Mouse (Mus musculus) lung, embryonic 15.5 days (tissue): Measurements from ENCODE around the gene Ppp2r3a. TPM values are rescaled to one million over a fixed set of nuclear protein-coding genes. Genes with fewer than 3 reads are reported as not detected.

ENCODE experiments used
- ATAC-seq: fragments of 200-750 bp; cut with Nextera tagmentation; 2 replicates; pipeline ENCODE4 v1.8.0; 2017; ENCODE audit warnings: moderate number of reproducible peaks, borderline replicate concordance; ENCODE audit not compliant: low FRiP score, low TSS enrichment; ENCODE audit errors: extremely low read depth
- H3K27ac ChIP-seq: fragments of 300-500 bp; sonication (generic); 2 replicates; pipeline ENCODE4 v1.5.1; 2015; ENCODE audit warnings: moderate library complexity, mild to moderate bottlenecking, inconsistent platforms
- H3K27me3 ChIP-seq: fragments of 300-500 bp; sonication (generic); 2 replicates; pipeline ENCODE4 v1.6.1; 2015; ENCODE audit warnings: inconsistent platforms
- H3K36me3 ChIP-seq: fragments of 300-500 bp; sonication (generic); 2 replicates; pipeline ENCODE4 v1.6.1; 2015; ENCODE audit warnings: inconsistent platforms
- H3K4me1 ChIP-seq: fragments of 300-500 bp; sonication (generic); 2 replicates; pipeline ENCODE4 v1.6.1; 2015; ENCODE audit warnings: inconsistent platforms
- H3K4me2 ChIP-seq: fragments of 300-500 bp; sonication (generic); 2 replicates; pipeline ENCODE4 v1.6.1; 2015; ENCODE audit warnings: inconsistent platforms, mild to moderate bottlenecking, moderate library complexity
- H3K4me3 ChIP-seq: fragments of 300-500 bp; sonication (generic); 2 replicates; pipeline ENCODE4 v1.5.1; 2015; ENCODE audit warnings: mild to moderate bottlenecking, inconsistent platforms
- H3K9ac ChIP-seq: fragments of 300-500 bp; sonication (generic); 2 replicates; pipeline ENCODE4 v1.6.1; 2015; ENCODE audit warnings: inconsistent platforms
- H3K9me3 ChIP-seq: fragments of 300-500 bp; sonication (generic); 2 replicates; pipeline ENCODE4 v1.6.1; 2016; ENCODE audit warnings: inconsistent platforms
- WGBS: fragments of 180-500 bp; shearing (Covaris S2); methylation state at CpG from one replicate; pipeline ENCODE4 v1.1.7; 2015; 5-methylcytosine and 5-hydroxymethylcytosine counted together
- polyA plus RNA-seq: library from polyadenylated mRNA; unstranded; fragments of >200 nt; fragmentation: Nextera tagmentation; extraction: Ambion mirVana; gene quantifications from 2 replicates; pipeline ENCODE4 v1.2.1, GENCODE M21; 2015

The Ppp2r3a gene
- polyA plus RNA-seq, 1 experiment from 2014 or later: 12.2 TPM

DNA sequence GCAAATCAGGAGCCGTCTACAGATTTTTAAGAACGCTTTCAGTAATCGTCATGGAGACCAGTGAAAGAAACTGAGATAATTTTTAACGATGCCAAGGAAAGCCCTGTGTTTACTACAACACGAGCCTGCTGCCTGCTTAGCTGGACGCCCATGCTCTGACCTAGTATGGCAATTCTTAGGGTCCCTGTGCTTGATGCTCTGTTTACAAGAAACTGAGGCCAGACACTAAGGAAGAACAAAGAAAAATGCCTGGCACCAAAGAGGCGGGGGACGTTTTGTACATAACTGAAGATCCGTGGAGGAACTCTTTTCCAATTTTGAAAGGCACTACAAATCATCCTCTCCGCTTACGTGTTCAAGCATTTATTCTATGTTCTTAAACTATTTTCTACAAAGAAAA, 1.1 kb downstream of the Ppp2r3a start:
- H3K27me3 ChIP-seq: no peaks in the 10 kb centered on the region
- peak overlapping the region; percentile 86 for H3K9ac ChIP-seq
- H3K4me1 ChIP-seq: peaks cover 16% of the 10 kb centered on the region; the same call in 1 of the 2 replicates
- WGBS: 5% methylated on average over 11 of the region's 11 CpGs
- H3K27ac ChIP-seq: peak overlapping the region; percentile 98; the same call in 1 of the 2 replicates
- H3K9me3 ChIP-seq: no peaks in the 10 kb centered on the region
- H3K36me3 ChIP-seq: no peaks in the 10 kb centered on the region
- peak overlapping the region; percentile 61 for H3K4me2 ChIP-seq
- no peak for ATAC-seq
- peak overlapping the region; percentile 62 for H3K4me3 ChIP-seq

DNA sequence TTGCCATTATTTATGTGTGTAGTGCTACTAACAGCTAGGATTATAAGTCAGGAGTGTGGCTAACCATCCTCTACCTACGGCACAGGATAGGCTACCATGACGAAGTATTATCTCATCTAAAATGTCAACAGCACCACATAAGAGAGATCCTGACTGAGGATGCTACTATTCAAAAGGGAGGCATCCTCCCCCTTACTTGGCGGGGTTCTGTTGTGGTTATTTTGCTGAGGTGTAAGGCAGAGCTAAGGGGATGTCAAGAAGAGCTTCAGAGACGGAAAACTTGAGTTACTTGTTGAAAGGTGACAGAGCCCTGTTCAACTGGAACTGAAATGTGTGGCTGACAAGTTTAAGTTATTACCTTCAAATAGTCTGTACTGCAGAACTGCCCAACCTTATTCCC, 2.0 kb downstream of the Ppp2r3a start:
- Histone ChIP-seq H3K27ac (no peak overlapping the region), H3K4me3 (no peak overlapping the region), H3K27me3 (no peaks in the 10 kb centered on the region), H3K4me2 (peak overlapping the region; percentile 61; the same call in 1 of the 2 replicates), H3K9ac (no peak overlapping the region), H3K4me1 (peaks cover 16% of the 10 kb centered on the region; the same call in 1 of the 2 replicates), H3K36me3 (no peaks in the 10 kb centered on the region), H3K9me3 (no peaks in the 10 kb centered on the region)
- ATAC-seq: no peak
- WGBS: 68% methylated on average over 4 of the region's 4 CpGs

DNA sequence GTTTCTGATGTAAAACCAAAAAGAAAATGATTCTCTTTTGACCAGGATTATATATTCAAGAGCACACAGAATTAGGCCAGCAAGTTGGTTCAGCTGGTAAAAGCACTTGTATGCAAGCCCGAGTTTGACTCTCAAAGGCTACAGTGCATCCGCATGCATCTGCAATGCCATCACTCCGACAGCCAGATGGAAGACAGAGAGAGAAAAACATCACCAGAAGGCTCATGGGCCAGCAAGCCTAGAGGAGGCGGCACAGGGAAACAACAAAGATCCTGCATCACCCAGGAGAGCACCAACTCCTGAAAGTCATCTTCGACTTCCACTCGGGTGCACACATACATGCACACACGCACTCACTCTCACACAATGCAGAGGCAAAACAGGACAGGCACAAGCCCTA, 4.1 kb downstream of the Ppp2r3a start:
- H3K36me3 ChIP-seq: no peaks in the 10 kb centered on the region
- H3K27ac ChIP-seq: no peak overlapping the region
- no peak for ATAC-seq
- peaks cover 16% of the 10 kb centered on the region; the same call in 1 of the 2 replicates for H3K4me1 ChIP-seq
- H3K4me2 ChIP-seq: no peak overlapping the region
- WGBS: 80% methylated on average over 7 of the region's 7 CpGs
- no peak overlapping the region for H3K4me3 ChIP-seq
- no peak overlapping the region for H3K9ac ChIP-seq
- no peaks in the 10 kb centered on the region for H3K27me3 ChIP-seq
- no peaks in the 10 kb centered on the region for H3K9me3 ChIP-seq

DNA sequence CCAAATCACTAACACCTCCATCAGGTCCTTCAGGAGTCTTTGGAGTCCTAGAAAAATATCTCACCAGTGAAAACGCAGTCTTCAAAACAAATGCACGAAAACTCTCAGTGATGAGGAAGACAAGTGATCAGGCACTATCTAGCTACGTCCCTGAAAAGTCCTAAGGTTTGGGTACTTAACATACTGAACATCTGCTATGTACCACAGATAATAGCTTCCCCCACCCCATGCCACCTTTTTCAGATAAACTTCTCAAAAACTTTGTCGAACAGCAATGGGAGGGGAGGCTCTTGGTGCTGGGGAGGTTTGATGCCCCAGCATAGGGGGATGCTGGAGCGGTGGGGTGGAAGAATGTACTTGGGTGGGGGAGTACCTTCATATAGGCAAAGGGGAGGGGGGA, 6.1 kb downstream of the Ppp2r3a start:
- peaks cover 12% of the 10 kb centered on the region; the same call in 1 of the 2 replicates for H3K4me1 ChIP-seq
- H3K27ac ChIP-seq: no peak overlapping the region
- no peaks in the 10 kb centered on the region for H3K9me3 ChIP-seq
- no peak for ATAC-seq
- no peak overlapping the region for H3K4me3 ChIP-seq
- WGBS: 83% methylated on average over 5 of the region's 5 CpGs
- H3K9ac ChIP-seq: no peak overlapping the region
- no peak overlapping the region for H3K4me2 ChIP-seq
- no peaks in the 10 kb centered on the region for H3K36me3 ChIP-seq
- no peaks in the 10 kb centered on the region for H3K27me3 ChIP-seq

DNA sequence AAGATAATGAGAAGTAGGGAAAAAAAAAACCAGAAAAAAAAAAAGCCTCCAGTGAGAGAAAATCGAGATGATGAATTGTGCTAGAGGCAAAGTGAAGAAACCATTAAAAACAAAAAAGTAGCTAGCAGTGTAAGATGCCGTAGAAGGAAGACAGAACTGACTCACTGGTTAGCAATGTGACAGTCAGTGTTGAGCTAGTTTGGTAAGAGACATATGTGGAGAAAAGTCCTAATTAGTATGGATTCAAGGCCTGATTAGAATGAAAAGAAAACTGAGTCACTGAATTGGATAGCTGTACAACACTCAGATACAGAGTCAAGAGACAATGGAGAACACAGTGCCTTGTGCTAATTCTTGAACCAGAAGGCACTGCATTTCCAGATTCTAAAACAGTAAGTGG, 7.9 kb downstream of the Ppp2r3a start:
- Histone ChIP-seq H3K4me1 (no peaks in the 10 kb centered on the region), H3K27me3 (no peaks in the 10 kb centered on the region), H3K9ac (no peak overlapping the region), H3K27ac (no peak overlapping the region), H3K4me2 (no peak overlapping the region), H3K9me3 (no peaks in the 10 kb centered on the region), H3K36me3 (no peaks in the 10 kb centered on the region), H3K4me3 (no peak overlapping the region)
- no peak for ATAC-seq
- 52% methylated on average over 2 of the region's 2 CpGs for WGBS

DNA sequence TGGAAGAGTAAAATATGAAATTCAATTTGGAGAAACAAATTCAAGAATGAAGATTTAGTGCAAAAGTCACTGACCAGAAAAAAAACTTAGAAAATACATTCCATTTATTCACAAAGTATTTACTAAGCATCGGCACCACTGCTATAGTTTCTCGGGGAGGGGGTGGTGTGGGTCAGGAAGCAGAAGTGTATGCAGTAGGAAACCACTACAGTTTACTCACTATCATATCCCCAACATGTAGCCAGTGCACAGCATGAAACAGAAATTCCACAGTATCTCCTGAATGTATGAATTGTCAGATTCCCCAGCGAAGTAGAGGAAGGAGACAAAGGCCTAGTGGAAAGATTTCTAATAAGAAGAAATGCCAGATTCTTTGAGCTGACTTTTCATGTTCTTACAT, 11.4 kb downstream of the Ppp2r3a start:
- WGBS: 76% methylated on average over 3 of the region's 3 CpGs
- Histone ChIP-seq H3K27ac (no peak overlapping the region), H3K36me3 (no peaks in the 10 kb centered on the region), H3K9me3 (no peaks in the 10 kb centered on the region), H3K4me3 (no peak overlapping the region), H3K27me3 (no peaks in the 10 kb centered on the region), H3K4me1 (no peaks in the 10 kb centered on the region), H3K9ac (no peak overlapping the region), H3K4me2 (no peak overlapping the region)
- no peak for ATAC-seq

DNA sequence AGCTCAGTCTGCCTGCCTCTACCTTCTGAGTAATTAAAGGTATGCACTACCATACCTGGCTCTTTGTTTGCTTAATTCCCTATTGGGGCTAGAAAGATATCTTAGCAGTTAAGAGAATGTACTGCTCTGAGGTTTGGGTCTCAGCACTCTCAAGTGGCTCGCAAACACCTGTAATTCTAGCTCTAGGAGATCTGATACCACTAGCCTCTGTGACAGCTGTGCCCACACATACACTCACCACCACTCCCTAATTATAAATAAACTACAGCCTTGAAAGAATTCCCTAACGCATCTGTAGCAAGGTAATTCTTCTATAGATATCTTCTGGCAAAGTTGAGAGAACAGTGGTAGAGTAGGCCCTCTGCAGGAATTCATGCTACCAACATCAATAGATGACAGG, 15.8 kb downstream of the Ppp2r3a start:
- Histone ChIP-seq H3K4me1 (no peaks in the 10 kb centered on the region), H3K9ac (no peak overlapping the region), H3K27ac (no peak overlapping the region), H3K4me3 (no peak overlapping the region), H3K36me3 (no peaks in the 10 kb centered on the region), H3K27me3 (no peaks in the 10 kb centered on the region), H3K4me2 (no peak overlapping the region), H3K9me3 (no peaks in the 10 kb centered on the region)
- ATAC-seq: no peak
- 48% methylated on average over 2 of the region's 2 CpGs for WGBS

DNA sequence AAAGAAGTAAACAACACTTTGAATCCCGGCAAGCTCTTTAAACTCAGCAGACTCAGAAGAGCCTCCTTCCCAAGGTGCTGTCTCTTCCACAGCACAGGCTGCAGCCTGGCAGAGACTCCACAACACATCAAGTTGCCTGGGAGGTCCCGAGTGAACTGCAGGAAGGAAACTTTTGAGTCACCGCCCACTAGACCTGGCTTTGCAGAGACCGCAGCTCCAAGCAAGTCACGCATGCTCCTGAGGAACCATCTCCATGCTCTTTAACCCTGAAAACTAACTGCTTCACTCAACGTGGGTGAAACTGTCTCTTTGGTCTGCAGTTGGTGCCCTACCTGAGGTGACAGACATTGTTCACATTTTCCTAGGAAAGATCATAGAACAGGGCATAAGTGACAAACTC, 19.6 kb downstream of the Ppp2r3a start:
- no peak for ATAC-seq
- Histone ChIP-seq H3K27ac (no peak overlapping the region), H3K36me3 (no peaks in the 10 kb centered on the region), H3K9ac (no peak overlapping the region), H3K4me1 (no peaks in the 10 kb centered on the region), H3K4me3 (no peak overlapping the region), H3K27me3 (no peaks in the 10 kb centered on the region), H3K9me3 (no peaks in the 10 kb centered on the region), H3K4me2 (no peak overlapping the region)
- WGBS: 61% methylated on average over 6 of the region's 6 CpGs

DNA sequence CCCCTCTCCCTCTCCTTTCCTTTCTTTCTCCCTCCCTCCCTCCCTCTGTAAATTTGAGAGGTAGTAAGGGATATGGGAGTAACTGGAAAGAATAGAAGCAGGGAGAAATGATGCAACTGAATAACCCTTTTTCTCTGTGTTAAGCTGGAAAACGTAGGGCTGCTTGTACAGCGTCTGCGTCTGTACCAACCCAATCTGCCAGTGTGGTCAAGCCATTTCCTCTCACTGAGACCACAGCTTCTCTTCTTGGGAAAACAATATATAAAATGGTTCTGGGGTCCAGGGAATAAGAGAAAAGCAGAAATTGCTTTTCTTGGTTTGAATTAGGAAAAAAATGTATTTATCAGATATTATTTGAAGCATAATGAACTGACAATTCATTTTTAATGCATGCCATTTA, 21.6 kb downstream of the Ppp2r3a start:
- Histone ChIP-seq H3K9ac (no peak overlapping the region), H3K27ac (no peak overlapping the region), H3K4me1 (no peaks in the 10 kb centered on the region), H3K27me3 (no peaks in the 10 kb centered on the region), H3K9me3 (no peaks in the 10 kb centered on the region), H3K4me2 (no peak overlapping the region), H3K36me3 (no peaks in the 10 kb centered on the region), H3K4me3 (no peak overlapping the region)
- ATAC-seq: no peak
- 88% methylated on average over 3 of the region's 3 CpGs for WGBS

DNA sequence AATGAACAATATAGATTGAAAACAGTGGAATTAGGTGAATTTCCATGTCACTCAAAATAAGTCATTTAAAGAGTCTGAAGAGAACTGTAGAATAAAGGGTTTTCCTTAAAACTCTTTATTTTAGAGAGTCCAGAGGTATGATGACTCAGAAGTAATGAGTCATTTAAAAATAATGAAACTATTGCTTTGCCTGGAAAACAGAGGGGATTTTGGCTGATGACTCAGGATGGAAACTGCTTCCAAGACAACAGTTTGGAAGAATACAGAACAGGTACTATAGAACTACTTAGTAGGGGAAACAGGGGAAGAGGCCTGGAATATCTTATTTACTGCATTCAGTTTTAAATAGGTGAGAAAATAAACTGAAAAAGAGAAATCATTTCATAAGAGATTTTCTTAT, 22.7 kb downstream of the Ppp2r3a start:
- Histone ChIP-seq H3K27ac (no peak overlapping the region), H3K9ac (no peak overlapping the region), H3K9me3 (no peaks in the 10 kb centered on the region), H3K4me1 (no peaks in the 10 kb centered on the region), H3K4me3 (no peak overlapping the region), H3K36me3 (no peaks in the 10 kb centered on the region), H3K4me2 (no peak overlapping the region), H3K27me3 (no peaks in the 10 kb centered on the region)
- ATAC-seq: no peak

DNA sequence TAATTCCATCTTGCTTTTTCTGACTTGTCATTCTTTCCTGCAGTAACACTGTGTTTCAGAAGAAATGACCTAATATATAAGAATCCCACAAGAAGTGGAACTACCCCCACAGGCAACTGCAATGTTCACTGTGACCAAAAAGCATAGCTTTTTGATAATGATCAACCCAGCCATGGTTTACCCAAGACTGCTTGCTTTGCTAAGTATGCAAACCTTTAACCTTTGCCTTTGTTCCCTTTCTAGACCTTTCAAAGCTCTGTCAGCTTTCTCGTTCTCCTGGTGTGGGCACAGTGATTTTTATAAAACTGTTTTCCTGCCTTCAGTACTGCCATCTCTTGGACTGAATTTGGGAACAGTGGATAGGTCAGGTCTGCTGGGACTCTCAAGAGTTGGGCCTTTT, 43.6 kb downstream of the Ppp2r3a start:
- no peaks in the 10 kb centered on the region for H3K4me1 ChIP-seq
- no peak for ATAC-seq
- H3K9ac ChIP-seq: no peak overlapping the region
- no peaks in the 10 kb centered on the region for H3K27me3 ChIP-seq
- 59% methylated on average over 1 of the region's 1 CpGs for WGBS
- H3K27ac ChIP-seq: no peak overlapping the region
- no peak overlapping the region for H3K4me3 ChIP-seq
- H3K36me3 ChIP-seq: no peaks in the 10 kb centered on the region
- no peak overlapping the region for H3K4me2 ChIP-seq
- H3K9me3 ChIP-seq: no peaks in the 10 kb centered on the region

DNA sequence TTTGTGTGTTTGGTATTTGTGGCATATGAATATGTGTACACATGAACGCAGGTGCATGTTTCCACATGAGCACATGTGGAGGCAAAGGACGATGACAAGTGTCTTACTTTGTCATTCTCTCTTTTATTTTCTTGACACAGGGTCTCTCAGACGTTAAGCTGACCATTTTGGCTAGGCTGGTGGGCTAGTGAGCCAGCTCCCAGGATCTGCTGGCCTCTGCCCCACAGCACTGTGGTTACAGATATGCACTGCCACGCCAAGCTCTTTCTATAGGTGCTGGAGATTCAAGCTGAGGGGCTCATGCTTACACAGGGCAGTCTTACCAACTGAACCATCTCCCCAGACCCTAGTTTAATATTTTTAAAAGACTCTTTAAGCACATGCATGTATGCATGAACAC, 45.1 kb downstream of the Ppp2r3a start:
- Histone ChIP-seq H3K4me2 (no peak overlapping the region), H3K36me3 (no peaks in the 10 kb centered on the region), H3K9me3 (no peaks in the 10 kb centered on the region), H3K27me3 (no peaks in the 10 kb centered on the region), H3K4me1 (no peaks in the 10 kb centered on the region), H3K4me3 (no peak overlapping the region), H3K27ac (no peak overlapping the region), H3K9ac (no peak overlapping the region)
- WGBS: 68% methylated on average over 4 of the region's 4 CpGs
- ATAC-seq: no peak

DNA sequence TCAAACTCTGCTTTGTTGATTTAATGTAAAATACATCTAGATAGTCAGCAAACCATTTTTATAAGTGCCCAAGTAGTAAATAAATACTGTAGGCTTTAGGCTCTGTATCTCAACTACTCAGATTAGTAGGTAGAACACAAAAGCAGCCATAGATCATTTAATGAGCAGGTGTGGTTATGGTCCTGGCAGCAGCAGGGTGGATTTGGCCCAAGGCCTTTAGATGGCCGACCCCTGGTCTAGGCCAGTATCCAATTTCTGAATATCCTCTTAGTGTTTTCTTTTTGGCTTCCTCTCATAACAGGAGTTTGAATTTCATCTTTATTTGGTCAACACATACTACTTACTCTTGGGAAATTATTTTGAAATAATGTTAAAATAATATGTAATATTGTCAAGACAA, 46.4 kb downstream of the Ppp2r3a start:
- 45% methylated on average over 1 of the region's 1 CpGs for WGBS
- peaks cover 10% of the 10 kb centered on the region for H3K4me1 ChIP-seq
- ATAC-seq: no peak

More for the DNA sequence above, 46.4 kb downstream of the Ppp2r3a start:
- Histone ChIP-seq H3K4me3 (no peak overlapping the region), H3K27ac (no peak overlapping the region), H3K9ac (no peak overlapping the region), H3K27me3 (no peaks in the 10 kb centered on the region), H3K36me3 (no peaks in the 10 kb centered on the region), H3K4me2 (no peak overlapping the region), H3K9me3 (no peaks in the 10 kb centered on the region)
